Comparison of ENCODE assay signal across 23 mouse cellular contexts in genomic region chr5:103418886-103419285, GRCm38 (mm10). TPM values are rescaled to one million over a fixed set of nuclear protein-coding genes. Genes with fewer than 3 reads are reported as not detected.
DNase-seq lines count a peak whose midpoint lies in the region; ATAC-seq and TF ChIP-seq lines count a peak whose summit lies in the region.
"Had no signal": no experiment of that assay in that cellular context is flagged by ENCODE, and none has a peak within 500 bp of the region (broad histone marks: within the 10 kb centered on the region; RNA-seq: fewer than 3 reads in every experiment).

No protein-coding gene starts in this region.

- H3K4me2 ChIP-seq in limb, embryonic 15.5 days, result no peak overlapping the region
- no peak overlapping the region for H3K4me2 ChIP-seq in stomach, embryonic 16.5 days (ENCODE audit: low read depth, low read length)
- H3K4me2 ChIP-seq in forebrain, postnatal 0 days (ENCODE audit: low read depth), result no peak overlapping the region
- H3K4me2 ChIP-seq: embryonic facial prominence, embryonic 12.5 days; embryonic facial prominence, embryonic 15.5 days; heart, embryonic 13.5 days; hindbrain, embryonic 14.5 days had no signal

- H3K9ac ChIP-seq in limb, embryonic 15.5 days, result no peak overlapping the region
- H3K9ac ChIP-seq in stomach, embryonic 16.5 days (ENCODE audit: low read length), result no peak overlapping the region
- H3K9ac ChIP-seq in forebrain, postnatal 0 days, result no peak overlapping the region
- H3K9ac ChIP-seq: embryonic facial prominence, embryonic 12.5 days; embryonic facial prominence, embryonic 15.5 days; heart, embryonic 13.5 days; hindbrain, embryonic 14.5 days had no signal

- H3K27ac ChIP-seq in limb, embryonic 15.5 days, result 0 out of 2 replicates have a peak overlapping the region, but pooled peaks have one; percentile 5
- no peak overlapping the region for H3K27ac ChIP-seq in limb, embryonic 10.5 days
- H3K27ac ChIP-seq in stomach, embryonic 16.5 days (ENCODE audit: low read length), result peak overlapping the region; percentile 40
- no peak overlapping the region for H3K27ac ChIP-seq in forebrain, postnatal 0 days (ENCODE audit: low read depth, low read length)
- H3K27ac ChIP-seq: embryonic facial prominence, embryonic 12.5 days; heart, embryonic 10.5 days; heart, embryonic 13.5 days; hindbrain, embryonic 14.5 days; hindbrain, postnatal 0 days had no signal

- no peak for ATAC-seq in limb, embryonic 15.5 days (ENCODE audit: insufficient number of reproducible peaks, low FRiP score, low TSS enrichment, low read depth)
- no peak for ATAC-seq in stomach, embryonic 16.5 days (ENCODE audit: insufficient read depth, low FRiP score)
- ATAC-seq in forebrain, postnatal 0 days, result no peak
- ATAC-seq: forebrain, embryonic 14.5 days; hindbrain, postnatal 0 days; inflammation-experienced regulatory T-cells, adult 6 months had no signal

- no peaks in the 10 kb centered on the region for H3K9me3 ChIP-seq in limb, embryonic 15.5 days
- H3K9me3 ChIP-seq in limb, embryonic 10.5 days (replicated peaks), result no peaks in the 10 kb centered on the region
- no peaks in the 10 kb centered on the region for H3K9me3 ChIP-seq in stomach, embryonic 16.5 days (replicated peaks; ENCODE audit: control insufficient read depth, low read length)
- H3K9me3 ChIP-seq in forebrain, postnatal 0 days (ENCODE audit: low read length), result no peaks in the 10 kb centered on the region
- H3K9me3 ChIP-seq: embryonic facial prominence, embryonic 12.5 days; embryonic facial prominence, embryonic 15.5 days; heart, embryonic 10.5 days; heart, embryonic 13.5 days had no signal

- WGBS in limb, embryonic 15.5 days, result 75% methylated on average over 3 of the region's 3 CpGs
- 64% methylated on average over 3 of the region's 3 CpGs for WGBS in limb, embryonic 10.5 days
- 65% methylated on average over 3 of the region's 3 CpGs for WGBS in stomach, embryonic 16.5 days
- 58% methylated on average over 3 of the region's 3 CpGs for WGBS in forebrain, postnatal 0 days

- H3K4me1 ChIP-seq in limb, embryonic 15.5 days, result peaks cover 14% of the 10 kb centered on the region
- H3K4me1 ChIP-seq in limb, embryonic 10.5 days, result peaks cover 30% of the 10 kb centered on the region
- H3K4me1 ChIP-seq in stomach, embryonic 16.5 days (ENCODE audit: control insufficient read depth, insufficient read depth, low read length), result peaks cover 15% of the 10 kb centered on the region
- H3K4me1 ChIP-seq in forebrain, postnatal 0 days (ENCODE audit: insufficient read depth), result no peaks in the 10 kb centered on the region

- no peak for TF ChIP-seq CTCF in forebrain, postnatal 0 days (IDR thresholded peaks at IDR 0.05; ENCODE audit: low read depth)

- DNase-seq in limb, embryonic 10.5 days (ENCODE audit: low spot score), result no peak
- peak; percentile 68 for DNase-seq in R1 (ENCODE audit: low read depth, low spot score)
- DNase-seq in retina, postnatal 1 day, result no peak
- DNase-seq in forebrain, postnatal 0 days, result no peak
- DNase-seq: adrenal gland, postnatal 14 days; cerebellum, adult 11 months; cerebellum, adult 2 months; cerebellum, adult 9-11 months; cerebellum, postnatal 25 days; gastrocnemius, postnatal 25 days; heart, adult 18-20 months; heart, postnatal 14 days; heart, postnatal 4 days had no signal

- no peaks in the 10 kb centered on the region for H3K36me3 ChIP-seq in limb, embryonic 15.5 days
- no peaks in the 10 kb centered on the region for H3K36me3 ChIP-seq in limb, embryonic 10.5 days
- H3K36me3 ChIP-seq in stomach, embryonic 16.5 days (ENCODE audit: control insufficient read depth, insufficient read depth, low read length), result no peaks in the 10 kb centered on the region
- no peaks in the 10 kb centered on the region for H3K36me3 ChIP-seq in forebrain, postnatal 0 days (ENCODE audit: insufficient read depth)
- H3K36me3 ChIP-seq: embryonic facial prominence, embryonic 12.5 days; embryonic facial prominence, embryonic 15.5 days; heart, embryonic 10.5 days; heart, embryonic 13.5 days had no signal

- H3K27me3 ChIP-seq in limb, embryonic 15.5 days, result peaks cover 4% of the 10 kb centered on the region
- peaks cover 12% of the 10 kb centered on the region for H3K27me3 ChIP-seq in limb, embryonic 10.5 days (ENCODE audit: low read depth, poor library complexity, severe bottlenecking)
- no peaks in the 10 kb centered on the region for H3K27me3 ChIP-seq in stomach, embryonic 16.5 days (ENCODE audit: control insufficient read depth, insufficient read depth, low read length)
- no peaks in the 10 kb centered on the region for H3K27me3 ChIP-seq in forebrain, postnatal 0 days (ENCODE audit: insufficient read depth, low read length)
- H3K27me3 ChIP-seq: embryonic facial prominence, embryonic 15.5 days had no signal

- H3K4me3 ChIP-seq in limb, embryonic 15.5 days, result no peak overlapping the region
- no peak overlapping the region for H3K4me3 ChIP-seq in limb, embryonic 10.5 days
- no peak overlapping the region for H3K4me3 ChIP-seq in stomach, embryonic 16.5 days (replicated peaks; ENCODE audit: low read length)
- H3K4me3 ChIP-seq in forebrain, postnatal 0 days (ENCODE audit: low read depth, low read length), result no peak overlapping the region
- H3K4me3 ChIP-seq: embryonic facial prominence, embryonic 12.5 days; embryonic facial prominence, embryonic 15.5 days; heart, embryonic 10.5 days; heart, embryonic 13.5 days had no signal

RNA-seq across cellular contexts. Expression of gene Ptpn13, which starts 6.1 kb away (rescaled TPM):
- 16.0 and 20.1 TPM in 2 replicates for polyA plus RNA-seq in limb, embryonic 15.5 days (2015; fragmentation: Nextera tagmentation; extraction: Ambion mirVana)
- polyA plus RNA-seq in limb, embryonic 10.5 days (2016; fragmentation: Nextera tagmentation; extraction: Ambion mirVana), result 10.4 and 11.1 TPM in 2 replicates
- 16.8 and 18.8 TPM in 2 replicates for polyA plus RNA-seq in stomach, embryonic 16.5 days (2015; fragmentation: Nextera tagmentation; extraction: Ambion mirVana)
- 7.8 and 16.2 TPM in 2 replicates for total RNA-seq in forebrain, postnatal 0 days (2014; rRNA removed)
- polyA plus RNA-seq in forebrain, postnatal 0 days (2015; fragmentation: Nextera tagmentation; extraction: Ambion mirVana), result 1.1 and 1.8 TPM in 2 replicates

Comparison
In these comparisons a context has a peak if more than half of its experiments do, and no peak if none do; other contexts are left out.
1. H3K27ac ChIP-seq: peak in limb, embryonic 15.5 days (single experiment) and stomach, embryonic 16.5 days (single experiment); none in limb, embryonic 10.5 days (single experiment) and forebrain, postnatal 0 days (single experiment).